Mouse (Mus musculus): Measurements from ENCODE around the gene Rere.

The Rere gene

GRCm38 (mm10) chr4:150420576-150421263 lies 139.3 kb downstream of the Rere start:
- DNase-seq (ENCODE audit: inconsistent age in 2 of 2, low spot score in 1 of 2), result no peak

GRCm38 (mm10) chr4:150426098-150426879 lies 144.8 kb downstream of the Rere start:
- DNase-seq (ENCODE audit: inconsistent age in 2 of 2, low spot score in 1 of 2), result no peak

- no peak for DNase-seq (ENCODE audit: inconsistent age in 2 of 2, low spot score in 1 of 2)
These were observed 145.5 kb downstream of the Rere start for GRCm38 (mm10) chr4:150426880-150427476.

- no peak for DNase-seq (ENCODE audit: inconsistent age in 2 of 2, low spot score in 1 of 2)
These were observed 147.3 kb downstream of the Rere start for GRCm38 (mm10) chr4:150428762-150429161.

- no peak for DNase-seq (ENCODE audit: inconsistent age in 2 of 2, low spot score in 1 of 2)
These were observed 152.6 kb downstream of the Rere start for GRCm38 (mm10) chr4:150433827-150434574.

DNA sequence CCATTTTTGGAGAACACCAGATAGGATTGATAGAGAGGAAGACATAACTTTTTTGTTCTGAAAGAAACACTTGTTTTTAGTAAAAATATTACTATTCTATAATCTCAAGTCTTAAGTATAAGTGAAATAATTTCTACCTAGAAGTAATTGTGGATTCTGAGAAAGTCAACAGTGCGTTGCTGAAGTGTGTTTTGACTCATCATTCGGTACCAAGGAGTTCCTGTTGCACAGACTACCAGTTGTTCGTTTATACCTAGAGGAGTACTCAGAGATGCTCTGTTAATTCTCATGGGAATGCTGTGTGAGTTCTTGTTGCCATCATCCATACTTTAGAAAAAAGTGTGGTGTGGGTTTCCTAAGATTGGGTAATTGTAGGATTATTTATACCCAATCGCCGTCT lies 154.1 kb downstream of the Rere start:
- DNase-seq (ENCODE audit: inconsistent age in 2 of 2, low spot score in 1 of 2), result no peak

DNA sequence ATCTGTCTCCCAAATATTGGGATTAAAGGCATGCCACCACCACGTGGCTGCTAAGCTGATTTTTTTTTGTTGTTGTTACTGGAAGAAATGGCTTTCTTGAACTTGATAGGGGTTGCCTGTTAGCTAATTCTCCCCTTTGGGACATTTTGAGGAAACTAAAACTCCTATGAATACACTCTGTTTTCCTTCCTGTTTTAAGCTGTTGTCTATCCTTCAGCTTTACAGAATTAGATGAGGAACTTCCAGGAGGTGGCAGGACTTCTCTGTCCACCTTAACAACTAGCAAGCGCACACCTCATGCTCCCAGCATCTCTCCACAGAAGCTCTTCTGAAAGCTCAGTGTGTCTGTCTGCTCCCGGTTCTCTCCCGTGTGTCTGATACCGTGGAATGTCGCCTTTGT lies 157.2 kb downstream of the Rere start:
- no peak for DNase-seq (ENCODE audit: inconsistent age in 2 of 2, low spot score in 1 of 2)

DNA sequence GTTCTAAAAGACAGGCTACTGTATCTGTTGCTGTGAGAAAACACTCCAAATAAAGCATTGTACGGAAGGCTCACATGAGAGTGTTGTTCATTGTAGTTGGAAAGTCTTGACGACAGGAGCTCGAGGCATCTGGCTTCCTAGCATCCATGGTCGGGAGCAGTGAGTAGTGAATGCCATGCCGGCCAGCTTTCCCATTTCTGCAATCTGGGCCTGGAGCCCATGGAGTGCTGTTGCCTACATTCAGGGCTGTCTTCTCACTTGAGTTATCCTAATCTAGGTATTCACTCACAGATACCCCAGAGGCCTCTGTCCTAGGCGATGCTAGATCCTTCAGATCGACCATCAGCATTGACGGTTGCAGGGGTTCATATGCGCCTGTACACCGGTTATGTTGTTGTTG lies 160.5 kb downstream of the Rere start:
- no peak for DNase-seq (ENCODE audit: inconsistent age in 2 of 2, low spot score in 1 of 2)

- DNase-seq (ENCODE audit: inconsistent age in 2 of 2, low spot score in 1 of 2), result no peak
These were observed 162.6 kb downstream of the Rere start for GRCm38 (mm10) chr4:150444068-150444467.

GRCm38 (mm10) chr4:150446617-150447016 lies 165.2 kb downstream of the Rere start:
- DNase-seq (ENCODE audit: inconsistent age in 2 of 2, low spot score in 1 of 2), result no peak

DNA sequence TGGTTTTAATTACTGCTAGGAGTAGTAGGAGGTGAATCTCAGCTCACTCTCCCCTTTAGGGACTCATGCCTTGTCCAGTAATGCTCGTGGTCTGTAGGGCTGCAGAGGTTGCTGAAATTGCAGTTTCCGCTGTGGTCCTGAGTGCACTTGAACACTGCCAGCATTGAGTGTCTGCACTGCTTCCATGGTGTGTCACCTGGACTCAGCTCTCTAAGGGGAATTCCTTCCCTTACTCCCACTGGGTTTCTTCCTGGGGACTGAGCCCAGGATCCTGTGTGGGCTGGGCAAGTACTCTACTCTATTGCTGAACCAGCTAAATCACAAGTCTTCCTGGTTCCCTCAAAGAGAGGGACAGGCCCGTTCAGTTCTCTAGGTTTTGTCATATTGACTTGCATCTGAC lies 166.1 kb downstream of the Rere start:
- no peak for DNase-seq (ENCODE audit: inconsistent age in 2 of 2, low spot score in 1 of 2)

- no peak for DNase-seq (ENCODE audit: inconsistent age in 2 of 2, low spot score in 1 of 2)
These were observed 167.0 kb downstream of the Rere start for GRCm38 (mm10) chr4:150448433-150448832.

- DNase-seq (ENCODE audit: inconsistent age in 2 of 2, low spot score in 1 of 2), result no peak
These were observed 168.7 kb downstream of the Rere start for GRCm38 (mm10) chr4:150450081-150450691.

GRCm38 (mm10) chr4:150452155-150452847 lies 170.9 kb downstream of the Rere start:
- DNase-seq (ENCODE audit: inconsistent age in 2 of 2, low spot score in 1 of 2), result no peak

DNA sequence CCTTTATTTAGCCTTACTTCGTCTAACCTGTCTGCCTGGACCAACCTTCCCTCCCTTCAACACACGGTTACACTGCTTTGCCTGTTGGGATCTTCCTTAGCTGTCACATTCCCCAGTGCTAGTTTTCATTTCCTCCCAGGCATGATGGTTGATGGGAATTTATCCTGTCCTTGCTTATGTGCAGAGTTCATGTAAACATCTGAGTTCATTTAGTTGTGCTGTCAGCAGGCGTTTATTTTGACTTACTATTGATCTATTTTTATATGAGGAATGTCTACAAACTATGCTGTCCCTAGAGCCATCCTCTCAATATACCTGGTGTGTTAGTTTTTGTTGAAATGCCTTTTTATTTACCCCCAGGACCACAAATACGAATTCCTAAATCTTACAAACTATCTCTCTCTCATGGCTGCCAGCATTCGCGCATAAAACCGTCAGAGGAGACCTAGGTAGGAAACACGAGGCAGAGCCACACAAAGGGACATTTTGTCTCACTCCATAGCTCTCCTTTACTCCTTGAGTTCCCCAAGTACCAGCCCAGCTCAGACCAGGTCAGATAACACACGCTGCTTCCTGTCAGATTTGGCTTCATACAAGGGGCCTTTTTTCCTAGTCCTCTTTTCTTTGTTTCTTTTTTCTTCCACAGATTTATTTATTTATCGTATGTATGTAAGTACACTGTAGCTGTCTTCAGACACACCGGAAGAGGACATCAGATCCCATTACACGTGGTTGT lies 173.3 kb downstream of the Rere start:
- no peak for DNase-seq (ENCODE audit: inconsistent age in 2 of 2, low spot score in 1 of 2)

DNA sequence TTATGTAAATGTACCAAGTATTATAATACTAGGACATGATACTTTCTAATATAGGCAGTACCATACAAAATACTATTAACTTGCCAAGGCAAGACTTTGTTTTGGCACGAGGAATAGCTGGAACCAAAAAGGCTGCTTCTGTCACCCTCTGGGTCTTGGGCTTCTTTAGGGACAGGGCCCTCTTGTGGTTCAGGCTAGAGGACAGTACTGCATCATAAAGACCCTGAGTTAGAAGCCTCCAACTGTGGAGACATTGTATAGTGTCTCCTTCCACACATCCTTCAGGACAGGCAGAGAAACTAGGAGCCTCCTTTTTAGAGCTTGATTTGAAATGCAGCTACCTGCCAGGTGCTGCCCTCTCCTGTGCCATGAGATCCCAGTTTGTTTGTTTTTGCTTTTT lies 174.3 kb downstream of the Rere start:
- DNase-seq (ENCODE audit: inconsistent age in 2 of 2, low spot score in 1 of 2), result no peak

GRCm38 (mm10) chr4:150456452-150456851 lies 175.0 kb downstream of the Rere start:
- no peak for DNase-seq (ENCODE audit: inconsistent age in 2 of 2, low spot score in 1 of 2)

DNA sequence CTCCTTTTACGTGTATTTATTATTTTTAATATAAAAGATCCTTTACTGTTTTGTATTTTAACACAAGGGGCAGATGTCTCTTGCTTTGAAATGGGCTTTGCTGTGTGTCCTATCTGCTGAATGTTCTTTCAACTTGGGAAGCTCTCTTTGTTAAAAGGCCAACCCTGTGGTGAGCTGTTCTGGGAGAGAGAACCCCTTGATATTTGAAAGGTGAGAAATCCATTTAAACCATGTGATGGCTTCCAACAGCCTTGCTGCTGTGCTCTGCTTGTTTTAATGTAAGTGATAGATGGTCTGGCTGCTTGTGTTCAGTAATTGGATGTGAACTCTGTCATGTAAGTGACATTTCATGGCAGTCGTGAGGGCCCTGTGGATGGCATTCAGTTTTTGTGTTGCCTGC lies 175.4 kb downstream of the Rere start:
- no peak for DNase-seq (ENCODE audit: inconsistent age in 2 of 2, low spot score in 1 of 2)

- no peak for DNase-seq (ENCODE audit: inconsistent age in 2 of 2, low spot score in 1 of 2)
These were observed 175.9 kb downstream of the Rere start for GRCm38 (mm10) chr4:150457353-150457752.

GRCm38 (mm10) chr4:150457771-150458170 lies 176.3 kb downstream of the Rere start:
- DNase-seq (ENCODE audit: inconsistent age in 2 of 2, low spot score in 1 of 2), result no peak

Measured in adrenal gland, adult (tissue).